Comparison of ENCODE assay signal across 21 mouse cellular contexts in genomic region chr7:137913551-137914105, GRCm38 (mm10).
"Had no signal": no experiment of that assay in that cellular context is flagged by ENCODE, and none has a peak within 500 bp of the region (broad histone marks: within the 10 kb centered on the region; RNA-seq: fewer than 3 reads in every experiment).

No protein-coding gene starts in this region.

- H3K4me1 ChIP-seq: limb, embryonic 15.5 days; neural tube, embryonic 15.5 days had no signal

- H3K27ac ChIP-seq: left cerebral cortex, adult 2 months; limb, embryonic 12.5 days; limb, embryonic 15.5 days; liver, embryonic 14.5 days; macrophage; midbrain, embryonic 12.5 days; midbrain, embryonic 15.5 days; neural tube, embryonic 12.5 days; neural tube, embryonic 15.5 days; stomach, postnatal 0 days had no signal

- DNase-seq: layer of hippocampus, postnatal 36 days; liver, postnatal 0 days; lung, embryonic 14.5 days; right cerebral cortex, adult 18-20 months; right cerebral cortex, postnatal 14 days; right cerebral cortex, postnatal 4 days; thymus, adult 2 months; thymus, postnatal 14 days; thymus, postnatal 4 days had no signal

- H3K4me3 ChIP-seq: left cerebral cortex, adult 2 months; limb, embryonic 12.5 days; limb, embryonic 15.5 days; midbrain, embryonic 12.5 days; midbrain, embryonic 15.5 days; neural tube, embryonic 12.5 days; neural tube, embryonic 15.5 days had no signal

- H3K27me3 ChIP-seq: limb, embryonic 12.5 days; limb, embryonic 15.5 days; midbrain, embryonic 15.5 days; neural tube, embryonic 12.5 days; neural tube, embryonic 15.5 days had no signal

- ATAC-seq: liver, postnatal 0 days; lung, postnatal 0 days; midbrain, embryonic 15.5 days had no signal

- H3K4me2 ChIP-seq: limb, embryonic 12.5 days; limb, embryonic 15.5 days; liver, embryonic 11.5 days; lung, embryonic 14.5 days; midbrain, embryonic 12.5 days; midbrain, embryonic 15.5 days; neural tube, embryonic 12.5 days; neural tube, embryonic 15.5 days had no signal

- H3K36me3 ChIP-seq: limb, embryonic 12.5 days; limb, embryonic 15.5 days; midbrain, embryonic 12.5 days; midbrain, embryonic 15.5 days; neural tube, embryonic 12.5 days; neural tube, embryonic 15.5 days had no signal

- H3K9me3 ChIP-seq: limb, embryonic 12.5 days; limb, embryonic 15.5 days; midbrain, embryonic 12.5 days; midbrain, embryonic 15.5 days; neural tube, embryonic 12.5 days; neural tube, embryonic 15.5 days had no signal

- H3K9ac ChIP-seq: limb, embryonic 12.5 days; limb, embryonic 15.5 days; liver, embryonic 14.5 days; liver, postnatal 0 days; lung, embryonic 14.5 days; midbrain, embryonic 12.5 days; midbrain, embryonic 15.5 days; neural tube, embryonic 12.5 days; neural tube, embryonic 15.5 days had no signal
